Mouse (Mus musculus): ENCODE measurements around the gene Mst1.

The Mst1 gene

GRCm38 (mm10) chr9:108095518-108095917, 15.3 kb downstream of the Mst1 start:
- DNase-seq (ENCODE audit: low spot score in 2 of 2), result no peak

DNA sequence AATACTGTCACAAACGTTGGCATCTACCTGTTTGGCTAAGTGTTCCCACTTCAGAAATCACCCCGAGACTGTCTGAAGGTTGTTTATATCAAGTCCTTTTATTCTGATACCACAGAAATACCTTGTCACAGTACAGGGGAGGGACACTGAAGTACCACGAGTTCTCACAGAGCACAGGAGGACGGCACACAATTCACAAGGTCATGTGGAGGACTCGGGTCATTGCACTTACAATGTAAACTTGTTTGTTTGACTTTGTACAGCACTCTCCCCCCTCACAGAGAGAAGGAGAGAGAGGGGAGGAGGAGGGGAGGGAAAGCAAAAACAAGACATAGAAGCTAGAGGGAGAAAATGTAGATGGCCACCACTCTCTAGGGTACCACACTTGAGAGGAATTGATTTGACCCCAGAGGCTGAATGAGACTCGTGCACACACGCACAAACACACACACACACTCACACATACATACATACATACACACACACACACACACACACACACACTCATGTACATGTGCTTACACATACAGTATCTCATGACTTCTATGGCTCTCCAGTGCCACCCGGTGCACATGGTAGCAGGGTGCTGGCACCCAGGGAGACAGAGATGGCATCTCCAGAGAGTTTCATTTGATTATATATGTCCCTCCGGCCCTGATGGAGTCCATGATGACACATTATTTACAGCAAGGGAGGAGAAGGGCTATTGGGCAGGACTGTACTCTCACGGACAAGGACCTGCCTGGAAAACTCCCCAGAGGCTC, 15.9 kb downstream of the Mst1 start:
- no peak for DNase-seq (ENCODE audit: low spot score in 2 of 2)

GRCm38 (mm10) chr9:108099619-108100018, 19.4 kb downstream of the Mst1 start:
- no peak for DNase-seq (ENCODE audit: low spot score in 2 of 2)

- no peak for DNase-seq (ENCODE audit: low spot score in 2 of 2)
Measured at GRCm38 (mm10) chr9:108104766-108105548, 24.7 kb downstream of the Mst1 start.

- DNase-seq (ENCODE audit: low spot score in 2 of 2), result no peak
Measured at GRCm38 (mm10) chr9:108105549-108105863, 25.3 kb downstream of the Mst1 start.

DNA sequence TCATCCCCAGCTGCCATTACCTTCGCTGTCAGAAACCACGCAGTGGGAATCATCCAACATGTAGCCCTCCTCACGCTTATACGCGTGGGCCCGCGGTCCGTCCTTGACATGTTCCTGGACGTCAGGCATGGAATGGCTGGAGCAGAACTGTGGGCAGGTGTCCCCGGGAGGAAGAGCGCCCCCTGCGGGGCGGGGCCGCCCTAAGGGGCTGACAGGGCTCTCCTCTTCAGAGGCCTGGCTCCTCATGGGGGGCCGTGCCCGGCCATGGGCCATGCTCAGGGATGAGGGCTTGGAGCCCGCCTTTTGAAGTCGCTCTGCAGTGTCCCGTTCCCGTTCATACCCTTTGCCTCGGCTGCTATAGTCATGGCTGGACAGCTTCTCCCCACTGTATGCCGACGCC, 25.9 kb downstream of the Mst1 start:
- no peak for DNase-seq (ENCODE audit: low spot score in 2 of 2)

GRCm38 (mm10) chr9:108107867-108108266, 27.6 kb downstream of the Mst1 start:
- no peak for DNase-seq (ENCODE audit: low spot score in 2 of 2)

DNA sequence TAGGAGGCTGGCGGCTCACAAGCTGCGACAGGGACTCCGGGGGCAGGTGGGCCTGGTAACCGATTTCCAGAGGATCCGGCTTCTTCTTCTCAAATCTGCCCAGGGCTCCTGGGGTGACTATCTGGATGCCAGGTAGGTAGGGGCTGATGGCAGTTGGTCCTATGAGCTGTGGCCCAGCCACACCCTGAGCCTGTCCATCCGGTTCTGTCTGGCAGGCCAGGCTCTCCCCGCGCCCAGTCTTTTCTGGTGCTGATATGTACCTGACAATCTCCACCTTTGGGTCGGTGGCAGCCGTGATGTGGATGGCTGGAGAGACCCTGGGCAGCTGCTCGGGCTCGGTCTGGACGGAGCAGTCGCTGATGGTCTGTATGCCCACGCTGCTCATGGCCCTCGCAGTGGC, 29.9 kb downstream of the Mst1 start:
- no peak for DNase-seq (ENCODE audit: low spot score in 2 of 2)

GRCm38 (mm10) chr9:108111101-108111592, 30.9 kb downstream of the Mst1 start:
- no peak for DNase-seq (ENCODE audit: low spot score in 2 of 2)

- no peak for DNase-seq (ENCODE audit: low spot score in 2 of 2)
Measured at GRCm38 (mm10) chr9:108111593-108112121, 31.4 kb downstream of the Mst1 start.

- DNase-seq (ENCODE audit: low spot score in 2 of 2), result no peak
Measured at GRCm38 (mm10) chr9:108112719-108113340, 32.6 kb downstream of the Mst1 start.

DNA sequence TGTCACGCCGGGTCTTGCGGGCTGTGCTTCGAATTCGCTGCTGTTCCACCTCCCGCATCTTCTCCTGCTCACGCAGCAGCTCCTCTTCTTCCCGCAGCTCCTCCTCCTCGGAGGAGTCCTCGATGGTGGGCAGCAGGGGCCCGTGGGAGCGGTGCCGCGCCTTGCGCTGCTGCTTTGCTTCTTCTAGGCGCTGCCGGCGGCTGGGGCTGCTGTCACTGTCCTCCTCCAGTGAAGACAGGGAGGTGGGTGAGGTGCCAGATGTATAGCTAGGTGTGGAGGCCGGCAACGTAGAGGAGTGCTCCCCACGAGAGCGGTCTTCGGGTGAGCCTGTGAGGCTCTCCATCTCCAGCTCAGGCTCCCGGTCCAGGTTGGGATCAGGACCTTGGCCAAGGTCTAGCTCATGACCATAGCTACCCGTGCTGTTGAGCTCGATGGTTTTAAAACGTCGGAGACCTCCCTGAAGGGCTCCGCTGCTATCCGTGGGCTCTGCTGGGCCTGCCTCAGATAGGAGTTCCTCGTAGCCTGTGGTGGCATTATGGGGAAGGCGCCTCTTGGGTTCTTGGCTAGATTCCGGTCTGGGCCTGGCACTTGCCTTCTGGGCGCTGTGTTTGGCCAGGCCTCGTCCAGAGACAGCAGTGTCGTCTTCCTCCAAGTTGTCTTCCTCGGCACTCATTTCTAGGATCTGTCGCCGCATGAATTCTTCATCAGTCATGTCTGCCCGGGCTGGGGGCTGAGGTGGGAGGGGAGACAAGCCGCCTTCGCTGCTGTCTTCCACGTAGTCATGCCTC, 35.2 kb downstream of the Mst1 start:
- DNase-seq (ENCODE audit: low spot score in 2 of 2), result no peak

DNA sequence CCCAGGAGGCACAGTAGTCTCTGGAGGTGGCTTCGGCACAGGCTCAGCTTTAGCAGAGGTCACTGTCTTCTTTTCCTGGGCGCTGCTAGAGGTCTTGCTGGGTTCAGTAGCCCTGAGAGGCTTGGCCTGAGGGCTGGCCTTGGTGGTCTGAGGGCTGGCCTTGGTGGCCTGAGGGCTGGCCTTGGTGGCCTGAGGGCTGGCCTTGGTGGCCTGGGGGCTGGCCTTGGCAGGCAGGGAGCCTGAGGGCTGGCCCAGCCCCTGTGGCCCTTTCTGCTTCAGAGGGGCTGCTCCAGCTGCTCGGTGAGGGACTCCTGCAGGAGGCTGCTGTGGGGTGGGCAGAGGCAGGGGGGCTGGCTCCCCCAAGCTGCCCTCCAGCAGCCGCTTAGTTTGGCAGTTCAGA, 36.9 kb downstream of the Mst1 start:
- no peak for DNase-seq (ENCODE audit: low spot score in 2 of 2)

GRCm38 (mm10) chr9:108119891-108120411, 39.7 kb downstream of the Mst1 start:
- no peak for DNase-seq (ENCODE audit: low spot score in 2 of 2)

GRCm38 (mm10) chr9:108120671-108121070, 40.4 kb downstream of the Mst1 start:
- no peak for DNase-seq (ENCODE audit: low spot score in 2 of 2)

DNA sequence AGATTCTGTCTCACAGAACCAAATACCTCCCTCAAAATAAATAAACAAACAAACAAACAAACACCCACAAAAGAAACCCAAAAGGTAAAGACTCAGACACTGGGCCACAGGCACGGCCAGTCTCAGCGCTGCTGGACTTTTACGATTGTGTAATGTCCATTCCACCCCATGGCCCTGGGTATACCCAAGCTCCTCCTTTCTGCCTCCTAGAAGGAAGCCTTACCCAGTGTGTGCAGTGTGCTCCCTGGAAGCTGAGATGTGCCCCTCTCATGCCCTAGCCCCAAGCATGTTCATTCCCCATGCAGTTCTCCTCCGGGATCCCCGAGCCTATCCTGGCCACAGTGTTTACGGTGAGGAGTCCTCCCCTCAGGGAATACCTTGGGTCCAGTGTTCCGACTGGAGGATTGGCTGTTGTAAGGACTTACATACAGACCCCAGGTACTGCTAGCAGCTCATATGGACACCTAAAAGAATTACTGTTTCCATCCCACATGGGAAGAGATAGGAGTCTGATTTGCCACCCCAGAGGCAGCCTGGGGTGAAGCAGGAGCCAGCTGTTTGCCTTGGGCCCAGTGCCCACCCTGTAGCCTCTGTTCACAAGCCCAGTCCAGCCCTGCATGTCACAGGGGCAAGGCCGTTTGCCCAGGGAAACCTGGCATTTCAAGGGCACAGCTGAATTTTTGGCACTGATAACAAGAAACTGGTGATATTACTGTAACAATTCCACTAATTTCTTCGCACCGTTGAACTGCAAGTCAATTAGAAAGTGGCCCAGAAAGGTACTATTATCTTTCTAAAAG, 41.1 kb downstream of the Mst1 start:
- no peak for DNase-seq (ENCODE audit: low spot score in 2 of 2)

GRCm38 (mm10) chr9:108123916-108124315, 43.7 kb downstream of the Mst1 start:
- DNase-seq (ENCODE audit: low spot score in 2 of 2), result no peak

DNA sequence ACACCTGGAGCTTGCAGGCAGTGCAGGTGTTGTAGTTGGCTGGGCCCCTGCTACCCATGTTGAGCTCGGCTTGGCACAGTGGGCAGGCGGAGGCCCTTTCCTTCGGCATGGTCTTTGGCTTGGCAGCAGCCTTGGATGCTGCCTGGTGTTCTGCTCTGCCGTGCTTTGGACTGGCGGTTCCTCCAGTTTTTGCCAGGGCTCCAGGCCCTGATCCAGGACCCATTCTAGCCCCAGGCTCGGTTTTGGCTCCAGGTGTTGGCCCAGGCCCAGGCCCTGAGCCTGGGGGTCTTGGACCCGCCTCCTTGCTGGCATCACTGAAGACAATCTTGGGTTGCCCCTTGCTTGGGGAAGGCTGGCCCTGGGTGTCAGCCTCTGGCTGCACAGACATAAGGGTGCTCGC, 45.5 kb downstream of the Mst1 start:
- no peak for DNase-seq (ENCODE audit: low spot score in 2 of 2)

DNA sequence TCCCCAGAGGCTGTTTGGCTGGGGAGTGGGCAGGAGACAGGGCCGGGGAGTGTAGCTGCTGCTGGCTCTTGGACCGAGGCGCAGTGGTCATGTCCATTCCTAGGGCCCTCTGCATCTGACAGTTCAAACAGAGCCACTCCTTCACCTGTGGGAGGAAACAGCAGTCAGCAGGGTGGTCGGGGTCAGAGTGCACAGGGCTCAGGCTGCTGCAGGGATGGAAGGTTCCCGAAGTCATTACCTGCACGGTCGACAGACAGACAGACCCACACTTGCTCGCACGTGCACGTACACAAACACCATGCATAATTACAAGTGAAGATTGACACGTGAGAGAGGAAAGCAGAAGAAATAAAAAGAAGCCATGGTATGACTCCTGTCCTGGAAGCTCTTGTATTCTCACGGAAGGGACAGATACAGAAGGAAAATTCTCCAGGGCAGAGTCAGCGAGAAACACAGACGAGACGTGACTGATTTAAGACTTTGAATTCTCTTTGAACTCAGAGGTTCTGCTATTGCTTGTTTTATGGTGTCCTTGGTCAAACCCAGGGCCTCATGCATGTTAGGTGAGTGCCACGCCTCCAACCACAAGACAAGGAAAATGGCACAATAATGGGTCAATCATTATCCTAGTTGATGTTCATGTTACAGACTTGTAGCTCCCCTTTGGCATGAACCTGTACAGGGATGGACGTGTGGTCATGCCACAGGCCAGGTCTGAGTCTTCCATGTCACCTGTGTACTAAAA, 46.4 kb downstream of the Mst1 start:
- no peak for DNase-seq (ENCODE audit: low spot score in 2 of 2)

- DNase-seq (ENCODE audit: low spot score in 2 of 2), result peak in 1 of 2 experiments; percentile 59
Measured at GRCm38 (mm10) chr9:108128248-108128647, 48.0 kb downstream of the Mst1 start.
